Mouse (Mus musculus) cerebellum, adult 11-12 months (tissue): Measurements from ENCODE around the gene Nrtn.
A peak's percentile ranks its signal among the peaks of the same experiment; 100 is the strongest.

Experiments used
- DNase-seq: peaks from one replicate; pipeline ENCODE4 v3.0.0; 2022

Nrtn gene

DNA sequence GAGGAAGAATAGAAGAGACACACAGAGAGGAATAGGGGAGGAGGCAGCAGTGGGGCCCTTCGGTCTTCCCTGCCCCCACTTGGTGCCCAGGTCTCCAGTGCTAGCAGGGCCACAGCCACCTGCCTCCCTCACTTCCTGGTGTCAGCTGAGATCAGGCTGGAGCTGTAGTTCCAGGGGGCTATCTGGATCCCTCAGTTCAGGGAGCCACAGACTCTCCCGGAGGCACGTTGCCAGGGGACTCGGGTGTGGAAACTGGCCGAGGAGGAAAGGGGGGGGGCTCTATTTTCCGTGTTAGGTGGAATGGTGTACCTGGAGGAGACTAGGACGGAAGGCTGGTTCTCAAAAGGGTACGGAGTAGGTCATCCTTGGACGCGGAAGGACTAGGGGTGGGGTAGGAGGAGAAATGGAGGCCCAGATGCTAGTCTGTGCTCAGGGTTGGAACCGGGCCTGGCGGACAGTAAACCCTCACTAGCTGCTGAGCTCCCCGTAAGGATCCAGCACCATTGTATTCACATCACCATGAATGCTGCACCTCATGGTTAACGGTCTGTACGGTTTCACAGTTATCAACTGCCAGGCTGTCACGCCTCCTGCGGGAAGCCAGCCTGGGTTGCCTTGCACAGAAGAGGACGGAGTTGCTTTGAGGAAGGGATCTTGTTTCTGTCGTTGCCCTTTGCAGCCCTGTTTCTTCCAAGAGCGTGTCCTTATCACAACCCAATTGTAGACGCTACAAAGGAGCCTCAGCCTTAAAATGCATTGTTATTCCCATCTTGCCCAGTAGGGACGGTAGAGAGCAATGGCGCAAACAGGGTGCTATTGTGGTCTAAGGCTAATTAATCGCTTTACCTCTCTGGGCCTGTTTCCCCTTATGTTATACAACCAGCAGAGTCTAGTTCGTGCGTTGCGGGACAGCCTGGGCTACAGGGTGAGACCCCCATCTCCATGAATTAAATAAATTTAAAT, 5.7 kb upstream of the Nrtn start:
- DNase-seq = peak; percentile 77

DNA sequence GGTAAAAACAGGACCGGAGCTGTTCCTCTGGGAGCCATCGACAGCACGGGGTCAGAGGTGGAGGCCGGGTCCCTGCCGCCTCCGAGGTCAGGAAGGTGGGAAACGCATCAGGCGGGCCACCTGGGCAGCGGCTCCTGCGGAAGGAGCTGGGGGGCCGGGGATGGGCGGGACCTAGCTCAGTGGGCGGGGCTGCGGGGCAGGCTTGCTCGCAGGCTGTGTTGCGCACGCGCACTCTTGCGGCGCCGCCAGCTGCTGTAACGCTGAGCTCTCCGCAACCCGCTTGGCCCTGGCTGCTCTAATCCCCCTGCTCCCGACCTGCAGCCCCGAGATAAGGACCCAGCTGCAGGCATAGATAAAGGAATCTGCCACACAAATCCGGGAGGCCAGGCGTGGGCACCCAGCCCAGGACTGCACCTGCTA, 4.7 kb upstream of the Nrtn start:
- DNase-seq = peak; percentile 89

DNA sequence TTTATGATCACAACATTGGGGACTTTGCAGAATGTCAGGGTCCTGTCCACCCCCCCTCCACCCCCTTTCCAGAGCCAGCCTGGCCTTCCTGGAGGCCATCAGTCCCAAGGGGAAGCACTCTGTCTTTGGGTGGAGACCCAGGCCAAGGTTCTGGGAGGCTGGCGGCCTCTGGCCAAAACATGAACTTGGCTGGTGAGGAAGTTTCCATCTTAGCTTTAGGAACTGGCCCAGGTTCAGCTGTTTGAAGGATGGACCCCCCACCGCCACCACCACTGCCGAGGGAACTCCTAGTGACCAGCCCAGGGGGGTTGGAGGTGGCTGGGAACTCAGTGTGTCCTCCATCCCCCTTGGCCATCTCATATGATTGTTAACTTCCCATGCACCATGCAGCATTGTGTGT, 3.7 kb upstream of the Nrtn start:
- DNase-seq = peak; percentile 69

DNA sequence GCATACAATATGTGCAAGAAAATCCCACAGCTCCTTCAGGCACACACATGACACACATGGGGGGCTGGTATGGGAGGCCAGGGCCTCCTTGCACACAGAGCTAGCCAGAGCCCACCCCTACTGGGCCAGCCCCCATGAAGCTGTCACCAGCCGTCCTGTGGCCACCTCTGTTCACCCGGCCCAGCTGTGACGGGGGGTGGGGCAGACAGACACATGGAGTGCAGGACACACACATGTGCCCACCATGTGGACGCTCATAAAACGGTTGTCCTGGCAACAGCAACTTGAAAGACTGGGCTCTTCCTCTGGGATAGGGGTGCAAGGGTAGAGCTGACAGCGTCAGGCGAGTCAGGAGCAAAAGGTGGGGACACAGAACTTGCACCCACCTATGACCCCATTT, 1.9 kb upstream of the Nrtn start:
- DNase-seq = peak; percentile 47

DNA sequence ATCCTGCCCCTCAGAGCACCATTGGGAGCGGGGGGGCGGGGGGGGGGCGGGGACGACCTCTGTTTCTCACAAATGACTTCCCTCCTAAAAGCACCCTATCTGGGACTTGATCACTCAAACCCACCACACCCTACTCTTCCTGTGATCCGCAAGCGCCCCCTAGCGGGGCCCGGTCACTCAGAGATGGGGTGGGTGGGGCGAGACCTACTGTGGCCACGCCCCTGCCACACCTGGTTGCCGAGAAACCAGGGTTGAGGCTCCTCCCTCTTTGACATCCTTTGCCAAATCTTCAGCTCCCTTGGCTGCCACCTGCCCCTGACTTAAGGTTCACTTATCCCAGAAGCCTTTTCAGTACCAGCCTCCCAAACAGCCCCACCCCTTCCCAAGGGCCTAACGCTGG, 802 bp upstream of the Nrtn start:
- peak; percentile 69 for DNase-seq

DNA sequence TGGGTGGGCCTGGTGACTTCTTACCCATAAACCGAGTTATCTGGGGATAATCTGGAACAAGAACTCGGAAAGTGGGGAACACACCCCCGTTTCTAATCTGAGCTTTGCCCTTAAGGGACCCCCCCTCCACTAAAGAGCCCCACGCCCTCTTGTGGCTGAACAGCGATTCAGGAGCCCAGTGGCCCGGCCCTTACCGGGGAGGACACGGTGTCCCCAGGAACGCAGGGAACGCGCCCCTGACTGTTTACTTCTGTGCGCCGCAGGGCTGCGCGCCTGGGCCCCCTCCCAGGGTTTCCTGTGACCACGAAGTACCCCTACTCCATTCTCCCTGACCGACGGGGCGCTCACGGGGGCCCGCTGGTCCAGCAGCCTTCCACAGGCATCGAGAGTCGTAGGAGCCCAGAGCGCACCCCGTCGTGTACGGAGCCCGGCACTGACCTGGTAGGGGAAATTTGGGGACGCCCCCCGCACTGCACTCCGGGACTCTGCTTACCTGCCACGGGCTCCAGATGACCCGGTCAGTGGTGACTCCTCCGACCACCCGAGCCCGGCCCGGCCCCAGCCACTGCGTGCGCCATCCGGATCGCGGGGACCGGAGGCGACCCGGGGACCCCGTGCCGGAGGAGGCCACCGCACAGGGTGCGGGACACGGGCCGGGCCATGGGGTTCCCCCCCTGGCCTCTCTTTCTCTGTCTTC, 479 bp downstream of the Nrtn start:
- no peak for DNase-seq

DNA sequence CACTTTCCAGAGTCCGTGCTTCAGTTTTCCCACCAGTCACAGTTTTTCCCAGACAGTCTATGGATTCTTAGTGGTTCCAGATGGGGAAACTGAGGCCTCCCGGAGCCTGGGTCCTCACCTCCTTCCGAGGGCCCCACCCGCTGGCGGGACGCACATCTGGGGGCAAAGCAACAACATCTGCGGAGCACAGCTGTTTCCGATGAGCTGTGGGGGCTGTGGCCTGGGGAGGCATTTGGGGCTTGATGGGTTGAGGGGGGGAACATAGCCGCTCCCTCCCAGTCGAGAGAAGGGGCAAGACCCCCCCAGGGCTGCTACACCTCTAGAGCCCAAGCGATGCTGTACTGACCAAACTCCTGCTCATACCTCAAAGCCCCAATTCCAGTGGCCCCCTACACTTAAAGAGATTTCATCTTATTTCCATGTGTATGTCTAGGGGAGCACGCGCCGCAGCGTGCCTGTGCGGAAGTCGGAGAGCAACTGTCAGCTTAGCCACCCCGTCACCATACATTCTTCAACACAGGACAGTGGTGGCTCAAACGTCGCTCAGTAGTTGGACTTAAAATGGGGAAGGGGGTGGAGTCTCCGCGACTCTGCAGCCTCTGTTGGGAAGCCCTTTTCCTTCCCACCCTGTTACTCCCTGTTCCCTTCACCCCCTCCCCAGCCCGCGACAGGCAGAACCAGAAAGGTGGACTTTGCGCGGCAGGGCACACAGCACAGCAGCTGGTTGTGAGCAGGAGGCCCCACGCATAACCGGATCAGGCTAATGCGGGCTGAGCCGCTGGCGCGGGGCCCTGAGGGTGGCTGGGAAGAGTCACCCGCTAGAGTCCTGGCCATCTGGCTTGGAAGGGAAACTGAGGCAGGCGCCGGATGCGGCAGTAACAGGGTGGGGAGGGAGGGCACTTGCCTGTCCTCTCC, 2.8 kb downstream of the Nrtn start:
- DNase-seq = no peak

DNA sequence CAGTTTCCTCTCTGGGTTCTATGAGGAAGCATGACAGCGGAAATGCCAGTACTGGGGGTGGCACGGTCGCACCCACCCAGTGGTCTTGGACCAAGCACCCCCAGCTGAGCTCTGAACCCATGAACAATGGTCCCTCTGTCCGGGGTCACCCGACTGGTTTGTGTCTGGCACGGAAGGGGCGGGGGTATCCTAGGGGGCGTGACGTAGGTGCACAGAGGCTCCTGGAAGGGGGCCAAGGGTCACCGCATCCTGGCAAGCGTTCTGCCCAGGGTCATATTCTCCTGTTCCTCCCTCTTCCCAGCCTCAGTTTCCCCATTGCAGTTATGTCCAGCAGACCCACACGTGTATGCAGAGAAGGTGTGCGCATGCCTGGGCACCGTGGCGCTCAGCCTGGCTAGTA, 3.9 kb downstream of the Nrtn start:
- DNase-seq = no peak

DNA sequence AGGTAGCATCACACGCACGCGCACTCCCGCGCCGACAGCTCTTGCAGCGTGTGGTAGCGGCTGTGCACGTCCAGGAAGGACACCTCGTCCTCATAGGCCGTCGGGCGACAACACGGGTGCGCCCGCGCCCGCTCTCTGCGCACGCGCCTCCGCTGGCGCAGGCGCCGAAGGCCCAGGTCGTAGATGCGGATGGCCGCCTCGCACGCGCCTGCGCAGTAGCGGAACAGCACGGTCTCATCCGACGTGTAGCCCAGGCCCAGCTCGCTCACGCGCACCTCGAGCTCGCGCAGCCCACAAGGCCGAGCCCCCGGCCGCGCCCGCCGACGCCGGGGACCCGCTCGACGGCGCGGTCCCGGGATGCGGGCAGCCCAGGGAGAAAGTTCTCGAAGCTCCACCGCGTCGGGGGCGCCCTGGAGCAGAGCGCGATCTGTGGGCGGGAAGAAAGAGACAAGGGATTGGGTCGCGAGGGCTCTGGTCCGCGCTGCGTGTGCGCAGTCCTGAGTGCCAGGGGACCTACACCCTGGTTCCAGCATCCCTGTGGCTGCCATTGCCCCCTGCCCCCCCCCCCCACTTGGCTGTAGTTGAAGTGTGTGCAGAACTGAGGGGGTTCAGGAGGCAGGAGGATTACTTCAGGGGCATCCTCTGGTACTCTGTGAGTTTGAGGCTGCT, 5.8 kb downstream of the Nrtn start:
- DNase-seq = no peak

DNA sequence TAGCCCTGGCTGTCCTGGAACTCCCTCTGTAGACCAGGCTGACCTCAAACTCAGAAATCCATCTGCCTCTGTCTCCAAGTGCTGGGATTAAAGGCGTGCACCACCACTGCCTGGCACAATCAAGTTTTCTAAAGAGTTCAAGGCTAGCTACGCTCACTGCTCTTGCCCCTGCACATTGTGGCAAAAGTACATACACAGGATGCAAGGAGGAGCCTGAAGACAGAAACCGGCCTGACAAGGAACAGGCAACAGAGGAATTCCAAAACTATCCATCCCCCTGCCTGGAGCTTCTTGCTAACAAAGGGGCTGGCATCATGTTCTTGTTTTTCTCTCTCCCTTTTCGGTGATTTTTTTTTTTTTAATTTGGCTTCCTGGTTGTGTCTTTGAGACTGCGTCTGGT, 13.2 kb downstream of the Nrtn start:
- no peak for DNase-seq

DNA sequence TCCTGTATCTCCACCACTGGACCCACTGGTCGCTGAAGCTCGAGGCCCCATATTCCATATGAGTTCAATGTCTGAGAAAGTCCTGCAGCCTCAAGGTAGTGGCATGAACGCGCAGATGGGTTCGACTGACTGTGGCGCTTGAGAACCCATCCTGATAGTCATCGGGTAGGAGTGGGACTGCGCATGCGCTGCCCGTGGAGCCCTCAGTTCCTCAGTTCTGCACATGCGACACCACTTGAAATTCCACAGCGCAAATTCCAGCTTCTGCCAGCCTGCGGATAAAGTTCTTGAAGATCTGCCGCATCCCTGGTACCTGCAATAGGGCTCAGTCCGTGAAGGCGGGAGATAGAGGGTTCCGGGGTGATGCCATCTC, 16.6 kb downstream of the Nrtn start:
- DNase-seq = no peak

DNA sequence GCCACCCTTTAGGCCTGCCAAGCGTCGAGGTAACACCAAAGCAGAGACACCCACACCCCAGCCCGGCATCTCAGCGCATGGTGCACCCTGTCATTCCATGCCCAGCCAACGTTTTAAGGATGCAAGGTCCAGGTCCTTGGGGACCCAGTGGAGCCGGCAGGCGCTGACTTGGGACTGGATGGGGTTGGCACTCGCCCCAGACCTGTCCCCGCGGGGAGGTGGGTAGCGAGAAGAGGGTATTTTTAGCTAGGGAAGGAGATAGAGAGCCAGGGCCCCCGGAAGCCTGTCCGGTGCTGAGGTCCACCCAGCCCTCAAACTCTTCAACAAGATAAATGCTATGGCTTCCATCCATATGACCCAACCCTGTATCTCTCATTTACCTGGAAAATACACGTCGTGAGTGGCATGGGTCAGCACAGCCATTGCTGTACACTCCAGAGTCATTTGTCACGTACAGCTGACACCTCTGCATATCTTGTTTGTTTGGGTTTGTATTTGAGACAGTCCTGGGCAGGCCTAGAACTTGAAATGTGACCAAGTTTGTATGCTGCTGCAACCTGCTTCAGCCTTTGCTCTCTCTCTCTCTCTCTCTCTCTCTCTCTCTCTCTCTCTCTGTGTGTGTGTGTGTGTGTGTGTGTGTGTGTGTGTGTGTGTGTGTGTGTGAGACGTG, 17.1 kb downstream of the Nrtn start:
- no peak for DNase-seq

DNA sequence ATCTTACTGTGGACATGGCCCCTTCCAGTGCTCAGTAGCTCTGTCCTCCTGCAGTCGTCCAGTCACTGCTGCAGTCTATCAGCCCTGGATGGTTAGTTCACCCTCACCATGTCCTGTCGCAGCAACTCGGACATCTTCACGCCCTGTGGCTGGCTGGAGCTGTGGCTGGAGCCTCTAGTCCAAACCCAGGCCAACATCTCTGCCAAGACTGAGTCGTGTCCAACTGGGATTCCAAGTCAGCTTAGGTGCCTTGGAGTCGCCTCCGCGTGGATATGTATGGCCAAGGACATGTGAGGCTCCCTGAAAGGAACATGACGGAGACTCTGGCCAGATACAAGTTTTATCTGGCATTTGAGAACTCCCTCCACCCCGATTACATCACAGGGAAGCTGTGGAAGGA, 19.1 kb downstream of the Nrtn start:
- no peak for DNase-seq

DNA sequence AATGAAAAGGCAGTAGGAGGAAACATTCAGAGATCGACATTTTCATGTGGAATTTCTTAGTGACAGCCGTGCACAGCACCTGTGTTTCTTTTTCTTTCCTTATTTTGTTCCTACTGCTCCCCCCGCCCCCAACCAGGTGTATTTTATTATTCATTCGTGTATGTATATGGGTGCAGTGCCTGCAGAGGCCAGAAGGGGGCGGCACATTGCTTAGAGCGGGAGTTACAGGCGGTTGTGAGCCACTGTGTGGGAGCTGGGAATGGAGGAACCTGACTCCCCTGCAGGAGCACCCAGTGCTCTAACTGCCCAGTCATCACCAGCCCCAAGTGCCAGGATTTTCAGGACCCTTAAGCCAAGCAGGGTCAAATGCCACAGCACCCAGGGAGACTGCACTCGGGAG, 20.8 kb downstream of the Nrtn start:
- DNase-seq = no peak

DNA sequence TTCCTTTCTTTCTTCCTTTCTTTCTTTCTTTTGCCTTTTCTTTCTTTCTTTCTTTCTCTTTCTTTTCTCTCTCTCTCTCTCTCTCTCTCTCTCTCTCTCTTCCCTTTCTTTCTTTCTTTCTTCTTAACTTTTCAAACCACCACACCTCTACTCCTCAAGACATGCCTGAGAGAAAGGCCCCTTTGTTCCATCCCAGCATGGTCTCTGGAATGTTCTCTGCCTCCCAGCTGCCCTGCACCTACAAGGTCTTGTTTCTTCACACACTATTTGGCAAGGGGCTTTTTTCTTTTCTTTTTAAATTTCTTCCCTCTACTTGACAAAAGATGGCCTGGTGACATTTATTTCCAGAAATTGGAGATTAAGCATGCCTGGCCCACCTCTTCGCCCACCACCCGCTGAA, 27.7 kb downstream of the Nrtn start:
- no peak for DNase-seq

DNA sequence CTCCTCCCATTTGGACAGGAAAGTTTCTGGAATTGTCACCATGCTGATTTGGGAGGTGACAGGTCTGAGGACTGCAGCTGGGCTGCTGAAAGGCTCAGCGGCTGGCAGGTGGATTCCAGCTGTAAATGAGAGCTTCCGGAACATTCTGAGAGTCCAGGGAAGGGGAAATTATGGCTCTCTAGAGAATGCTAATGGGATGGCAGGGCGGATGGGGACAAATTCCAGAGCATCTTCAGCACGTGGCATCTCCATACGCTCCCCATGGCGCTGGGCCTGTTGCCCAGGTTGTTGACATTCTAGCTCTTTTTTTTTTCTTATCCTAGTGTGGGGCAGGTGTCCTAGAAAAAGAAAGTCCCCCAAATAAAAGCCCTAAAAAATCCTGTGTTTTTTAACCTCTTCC, 28.2 kb downstream of the Nrtn start:
- peak; percentile 38 for DNase-seq

DNA sequence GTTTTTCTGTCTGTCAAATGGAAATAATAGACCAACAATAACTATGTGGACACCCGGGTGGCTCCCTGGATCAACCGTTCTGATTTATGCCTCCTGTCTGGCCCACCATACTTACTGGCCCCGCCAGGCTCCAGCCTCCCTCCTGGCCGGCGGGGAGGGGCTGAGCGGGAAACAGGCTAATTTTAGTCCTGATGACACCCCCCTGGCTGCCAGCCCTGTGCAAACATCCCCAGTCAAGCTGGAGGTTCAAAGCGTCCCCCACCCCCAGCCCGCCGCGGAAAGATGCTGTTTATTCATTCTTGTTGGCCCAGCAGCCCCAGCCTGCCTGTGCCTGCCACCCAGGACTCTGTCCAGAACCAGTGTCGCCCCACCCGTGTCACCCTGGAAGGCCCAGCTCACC, 29.2 kb downstream of the Nrtn start:
- DNase-seq = peak; percentile 19

DNA sequence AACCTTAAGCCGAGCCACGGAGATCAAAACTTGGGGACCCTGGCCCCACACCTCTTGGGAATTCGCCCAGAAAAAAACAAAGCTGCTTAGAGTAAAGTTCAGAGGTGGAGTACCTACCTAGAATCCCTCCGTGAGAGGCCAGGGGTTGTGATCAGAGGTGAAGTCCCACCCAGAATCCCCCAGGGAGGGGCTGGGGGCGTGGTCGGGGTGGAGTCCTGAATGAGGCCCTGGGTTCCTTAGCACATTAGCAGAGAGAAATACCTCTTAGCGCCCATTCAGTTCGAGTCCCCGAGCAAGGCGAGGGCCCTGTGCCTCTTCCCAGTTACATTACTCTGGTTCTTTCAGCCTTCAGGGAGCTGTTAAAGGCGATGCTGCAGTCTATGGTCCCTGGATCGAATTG, 29.7 kb downstream of the Nrtn start:
- peak; percentile 16 for DNase-seq

DNA sequence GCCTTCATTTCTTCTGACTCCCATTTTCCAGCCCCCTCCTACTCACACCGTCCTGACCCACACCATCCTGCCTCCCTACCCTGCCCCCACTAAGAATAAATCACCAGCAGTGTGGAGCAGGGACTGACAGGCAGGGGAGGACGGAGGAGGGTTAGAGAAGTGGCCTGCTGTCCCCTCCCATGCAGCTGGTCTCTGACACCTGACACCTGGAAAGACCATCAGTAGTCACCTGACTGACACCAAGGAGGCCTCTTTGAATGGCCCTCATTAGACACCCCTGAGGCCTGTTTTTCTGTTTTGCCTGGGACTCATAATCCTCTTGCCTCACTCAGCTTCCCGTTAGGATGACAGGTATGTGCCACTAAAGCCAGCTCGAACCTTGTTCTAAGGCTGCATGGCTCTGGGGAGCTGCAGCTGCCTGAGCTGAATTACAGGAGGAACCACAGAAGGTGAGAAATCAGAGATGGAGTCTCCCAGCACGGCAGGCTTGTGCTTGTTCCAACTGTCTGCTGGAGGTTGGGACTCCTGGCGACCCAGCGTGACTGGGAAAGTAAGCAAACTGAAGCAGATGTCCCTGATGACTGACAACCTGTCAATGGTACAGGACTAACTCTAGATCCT, 30.2 kb downstream of the Nrtn start:
- DNase-seq = no peak

DNA sequence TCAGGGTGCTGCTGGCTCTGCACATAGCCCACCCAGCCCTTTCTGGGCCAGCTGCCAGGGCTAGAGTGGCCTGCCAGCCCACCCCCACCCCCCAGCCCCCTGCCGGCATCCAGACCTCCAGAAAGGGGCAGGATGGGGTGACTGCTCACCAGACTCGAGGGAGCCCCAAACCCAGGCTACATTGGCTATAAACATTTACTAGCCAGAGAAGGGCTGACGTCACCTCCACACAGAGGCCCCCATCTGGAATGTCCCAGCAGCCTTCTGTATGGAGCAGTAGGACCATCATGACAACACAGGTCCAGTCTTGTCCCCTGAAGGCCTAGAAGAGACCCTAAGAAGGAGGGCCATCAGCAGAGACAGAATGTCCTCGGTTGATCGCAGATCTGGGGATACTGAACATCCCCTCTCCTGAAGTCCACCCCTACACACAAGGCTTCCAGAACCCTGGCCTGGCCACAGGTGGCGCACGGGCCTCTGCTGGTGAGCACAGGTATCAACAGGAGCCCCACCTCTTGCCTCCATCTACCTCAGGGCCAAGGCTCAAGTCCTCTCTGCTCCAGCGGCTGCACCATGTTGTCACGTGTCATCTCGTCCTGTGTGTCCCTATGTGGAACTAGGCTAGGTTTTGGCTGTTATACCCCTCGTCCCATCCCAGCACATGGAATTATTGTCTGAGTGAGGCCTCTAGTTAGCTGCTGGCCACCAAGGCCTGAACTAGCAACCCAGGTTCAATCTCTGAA, 33.7 kb downstream of the Nrtn start:
- no peak for DNase-seq

DNA sequence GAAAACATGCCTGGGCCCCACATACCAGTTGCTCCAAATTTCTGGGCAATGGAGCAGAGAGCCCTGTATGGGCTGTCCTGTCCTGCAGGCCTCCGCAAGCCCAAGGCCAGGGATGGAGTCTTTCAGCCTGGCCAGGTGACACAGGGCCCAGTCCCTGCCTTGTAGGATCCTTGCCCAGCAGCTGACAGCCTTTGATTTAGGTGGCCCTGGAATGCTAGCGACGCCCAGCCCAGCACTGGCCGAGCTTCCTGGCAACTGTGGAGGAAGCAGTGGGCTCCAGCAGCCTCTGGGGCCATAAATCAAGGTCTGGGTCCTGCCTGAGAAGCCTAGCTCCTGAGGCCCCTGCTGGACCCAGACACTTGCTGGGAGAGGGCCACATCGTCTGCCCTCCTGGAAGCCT, 34.9 kb downstream of the Nrtn start:
- no peak for DNase-seq
